Mouse (Mus musculus): ENCODE data around the gene Pygm. TPM values are rescaled to one million over a fixed set of nuclear protein-coding genes. Genes with fewer than 3 reads are reported as not detected.

Gene Pygm
- polyA plus RNA-seq, 1 experiment from 2014 or later: 1.5 TPM

- Histone ChIP-seq H3K27ac (no peak overlapping the region), H3K4me1 (peaks cover 7% of the 10 kb centered on the region; the same call in 1 of the 2 replicates), H3K9me3 (no peaks in the 10 kb centered on the region), H3K9ac (no peak overlapping the region), H3K4me2 (no peak overlapping the region), H3K36me3 (replicated peaks) (no peaks in the 10 kb centered on the region), H3K4me3 (replicated peaks) (no peak overlapping the region), H3K27me3 (peaks cover 12% of the 10 kb centered on the region)
- no peak for ATAC-seq (ENCODE audit: low FRiP score)
- WGBS: 45% methylated on average over 16 of the region's 16 CpGs
Measured at GRCm38 (mm10) chr19:6407816-6408510, 23.8 kb downstream of the Pygm start.

GRCm38 (mm10) chr19:6408749-6409148, 24.6 kb downstream of the Pygm start:
- H3K4me2 ChIP-seq: no peak overlapping the region
- H3K36me3 ChIP-seq (replicated peaks): no peaks in the 10 kb centered on the region
- H3K9ac ChIP-seq: no peak overlapping the region
- no peaks in the 10 kb centered on the region for H3K4me1 ChIP-seq
- WGBS: 84% methylated on average over 8 of the region's 8 CpGs
- H3K27ac ChIP-seq: no peak overlapping the region
- no peaks in the 10 kb centered on the region for H3K9me3 ChIP-seq
- H3K27me3 ChIP-seq: peaks cover 4% of the 10 kb centered on the region; the same call in 1 of the 2 replicates
- no peak overlapping the region for H3K4me3 ChIP-seq (replicated peaks)
- ATAC-seq (ENCODE audit: low FRiP score): no peak

GRCm38 (mm10) chr19:6409176-6409575, 25.0 kb downstream of the Pygm start:
- Histone ChIP-seq H3K36me3 (replicated peaks) (no peaks in the 10 kb centered on the region), H3K4me2 (no peak overlapping the region), H3K27me3 (no peaks in the 10 kb centered on the region), H3K9me3 (no peaks in the 10 kb centered on the region), H3K4me3 (replicated peaks) (no peak overlapping the region), H3K4me1 (no peaks in the 10 kb centered on the region), H3K27ac (no peak overlapping the region), H3K9ac (no peak overlapping the region)
- WGBS: 81% methylated on average over 5 of the region's 5 CpGs
- no peak for ATAC-seq (ENCODE audit: low FRiP score)

GRCm38 (mm10) chr19:6409936-6410335, 25.7 kb downstream of the Pygm start:
- no peak for ATAC-seq (ENCODE audit: low FRiP score)

GRCm38 (mm10) chr19:6412798-6413197, 28.6 kb downstream of the Pygm start:
- ATAC-seq (ENCODE audit: low FRiP score): no peak
- Histone ChIP-seq H3K27ac (0 out of 2 replicates have a peak overlapping the region, but pooled peaks have one; percentile 13), H3K9ac (no peak overlapping the region), H3K9me3 (no peaks in the 10 kb centered on the region), H3K27me3 (peaks cover 5% of the 10 kb centered on the region; the same call in 1 of the 2 replicates), H3K36me3 (replicated peaks) (no peaks in the 10 kb centered on the region), H3K4me1 (peaks cover 33% of the 10 kb centered on the region), H3K4me3 (replicated peaks) (no peak overlapping the region), H3K4me2 (no peak overlapping the region)
- 73% methylated on average over 14 of the region's 14 CpGs for WGBS

More at GRCm38 (mm10) chr19:6409936-6410335, 25.7 kb downstream of the Pygm start:
- Histone ChIP-seq H3K9me3 (no peaks in the 10 kb centered on the region), H3K36me3 (replicated peaks) (no peaks in the 10 kb centered on the region), H3K4me2 (no peak overlapping the region), H3K27me3 (0 out of 2 replicates have a peak, but pooled peaks cover 5% of the 10 kb centered on the region), H3K9ac (no peak overlapping the region), H3K27ac (no peak overlapping the region), H3K4me1 (peaks cover 5% of the 10 kb centered on the region; the same call in 1 of the 2 replicates), H3K4me3 (replicated peaks) (no peak overlapping the region)
- 93% methylated on average over 5 of the region's 5 CpGs for WGBS

GRCm38 (mm10) chr19:6415454-6415853, 31.3 kb downstream of the Pygm start:
- peak overlapping the region; percentile 38 for H3K4me2 ChIP-seq
- H3K36me3 ChIP-seq (replicated peaks): no peaks in the 10 kb centered on the region
- peaks cover 55% of the 10 kb centered on the region for H3K4me1 ChIP-seq
- 58% methylated on average over 6 of the region's 6 CpGs for WGBS
- H3K27ac ChIP-seq: peak overlapping the region; percentile 89
- no peak for ATAC-seq (ENCODE audit: low FRiP score)
- H3K9me3 ChIP-seq: no peaks in the 10 kb centered on the region
- peaks cover 22% of the 10 kb centered on the region for H3K27me3 ChIP-seq
- H3K4me3 ChIP-seq (replicated peaks): no peak overlapping the region
- H3K9ac ChIP-seq: no peak overlapping the region; the same call in 1 of the 2 replicates

GRCm38 (mm10) chr19:6416124-6416770, 32.0 kb downstream of the Pygm start:
- 6% methylated on average over 9 of the region's 9 CpGs for WGBS
- 0 out of 2 replicates have a peak overlapping the region, but pooled peaks have one; percentile 2 for H3K4me3 ChIP-seq (replicated peaks)
- H3K27me3 ChIP-seq: peaks cover 30% of the 10 kb centered on the region
- peak overlapping the region; percentile 89 for H3K27ac ChIP-seq
- peak overlapping the region; percentile 38 for H3K4me2 ChIP-seq
- no peaks in the 10 kb centered on the region for H3K9me3 ChIP-seq
- ATAC-seq (ENCODE audit: low FRiP score): peak; percentile 39
- no peak overlapping the region for H3K9ac ChIP-seq
- H3K36me3 ChIP-seq (replicated peaks): no peaks in the 10 kb centered on the region
- H3K4me1 ChIP-seq: peaks cover 62% of the 10 kb centered on the region

- 62% methylated on average over 12 of the region's 12 CpGs for WGBS
- Histone ChIP-seq H3K36me3 (replicated peaks) (no peaks in the 10 kb centered on the region), H3K27me3 (peaks cover 38% of the 10 kb centered on the region), H3K27ac (peak overlapping the region; percentile 89), H3K4me2 (peak overlapping the region; percentile 94; the same call in 1 of the 2 replicates), H3K9me3 (no peaks in the 10 kb centered on the region), H3K4me3 (replicated peaks) (no peak overlapping the region), H3K9ac (no peak overlapping the region; the same call in 1 of the 2 replicates), H3K4me1 (peaks cover 71% of the 10 kb centered on the region)
- ATAC-seq (ENCODE audit: low FRiP score): no peak
Measured at GRCm38 (mm10) chr19:6416894-6417761, 32.9 kb downstream of the Pygm start.

- Histone ChIP-seq H3K9me3 (no peaks in the 10 kb centered on the region), H3K36me3 (replicated peaks) (no peaks in the 10 kb centered on the region), H3K4me1 (peaks cover 83% of the 10 kb centered on the region), H3K4me2 (peak within 1 kb of the TSS; percentile 94), H3K27ac (peak within 1 kb of the TSS; percentile 84), H3K9ac (peak within 1 kb of the TSS; percentile 84), H3K27me3 (peaks cover 45% of the 10 kb centered on the region), H3K4me3 (replicated peaks) (peak within 1 kb of the TSS; percentile 65)
- under 1% methylated on average over 45 of the region's 46 CpGs for WGBS
- peak; percentile 92 for ATAC-seq (ENCODE audit: low FRiP score)
Measured at GRCm38 (mm10) chr19:6418233-6418879, 34.2 kb downstream of the Pygm start, which contains the start of gene Nrxn2. Gene Nrxn2, plus strand, starts transcription at chr19:6418731.

GRCm38 (mm10) chr19:6418984-6419692, 34.9 kb downstream of the Pygm start:
- Histone ChIP-seq H3K27me3 (peaks cover 49% of the 10 kb centered on the region), H3K36me3 (replicated peaks) (no peaks in the 10 kb centered on the region), H3K4me3 (replicated peaks) (peak overlapping the region; percentile 65), H3K4me2 (peak overlapping the region; percentile 94), H3K9ac (peak overlapping the region; percentile 84), H3K9me3 (no peaks in the 10 kb centered on the region), H3K27ac (peak overlapping the region; percentile 84), H3K4me1 (peaks cover 91% of the 10 kb centered on the region)
- ATAC-seq (ENCODE audit: low FRiP score): peak; percentile 27
- WGBS: 6% methylated on average over 13 of the region's 23 CpGs

GRCm38 (mm10) chr19:6419805-6420310, 35.7 kb downstream of the Pygm start:
- Histone ChIP-seq H3K9ac (peak overlapping the region; percentile 84), H3K9me3 (no peaks in the 10 kb centered on the region), H3K27me3 (peaks cover 45% of the 10 kb centered on the region), H3K4me2 (peak overlapping the region; percentile 94), H3K4me1 (peaks cover 94% of the 10 kb centered on the region), H3K36me3 (replicated peaks) (no peaks in the 10 kb centered on the region), H3K4me3 (replicated peaks) (peak overlapping the region; percentile 65), H3K27ac (peak overlapping the region; percentile 84; the same call in 1 of the 2 replicates)
- no peak for ATAC-seq (ENCODE audit: low FRiP score)
- WGBS: 44% methylated on average over 9 of the region's 9 CpGs

All from forebrain, embryonic 12.5 days (tissue).